Mouse (Mus musculus) embryo, embryonic 11 days (tissue): ENCODE data around the gene Socs4.
"Not testable (repeated sequence)": the region's sequence is repeated elsewhere in the genome, so short reads cannot be mapped to it uniquely, and the experiment has no call there.

ENCODE experiments used
- DNase-seq: peaks from one replicate; pipeline ENCODE4 v3.0.0-alpha.2; 2015

The Socs4 gene

DNA sequence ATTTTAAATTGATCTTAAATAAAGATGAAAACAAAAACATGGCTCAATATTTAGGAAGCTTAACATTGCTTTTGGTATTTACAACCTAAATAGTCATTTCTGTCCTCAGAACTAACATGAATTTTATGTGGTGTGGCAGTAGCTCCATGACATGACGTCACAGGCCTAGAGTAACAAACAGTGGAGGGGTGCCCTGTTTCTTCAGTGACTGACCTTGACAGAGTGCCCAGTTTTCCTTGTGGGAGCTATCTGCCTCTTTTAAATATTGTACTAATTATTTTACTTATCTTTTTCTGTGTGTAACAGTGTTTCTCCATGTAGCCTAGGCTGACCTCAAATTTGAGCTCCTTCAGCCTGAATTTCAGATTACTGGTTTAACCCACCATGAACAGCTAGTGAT is 15.0 kb downstream of the Socs4 start:
- DNase-seq, result no peak

GRCm38 (mm10) chr14:47294136-47294535 is 17.4 kb downstream of the Socs4 start:
- peak; percentile 21 for DNase-seq

GRCm38 (mm10) chr14:47296232-47296631 is 19.5 kb downstream of the Socs4 start:
- DNase-seq, result no peak

DNA sequence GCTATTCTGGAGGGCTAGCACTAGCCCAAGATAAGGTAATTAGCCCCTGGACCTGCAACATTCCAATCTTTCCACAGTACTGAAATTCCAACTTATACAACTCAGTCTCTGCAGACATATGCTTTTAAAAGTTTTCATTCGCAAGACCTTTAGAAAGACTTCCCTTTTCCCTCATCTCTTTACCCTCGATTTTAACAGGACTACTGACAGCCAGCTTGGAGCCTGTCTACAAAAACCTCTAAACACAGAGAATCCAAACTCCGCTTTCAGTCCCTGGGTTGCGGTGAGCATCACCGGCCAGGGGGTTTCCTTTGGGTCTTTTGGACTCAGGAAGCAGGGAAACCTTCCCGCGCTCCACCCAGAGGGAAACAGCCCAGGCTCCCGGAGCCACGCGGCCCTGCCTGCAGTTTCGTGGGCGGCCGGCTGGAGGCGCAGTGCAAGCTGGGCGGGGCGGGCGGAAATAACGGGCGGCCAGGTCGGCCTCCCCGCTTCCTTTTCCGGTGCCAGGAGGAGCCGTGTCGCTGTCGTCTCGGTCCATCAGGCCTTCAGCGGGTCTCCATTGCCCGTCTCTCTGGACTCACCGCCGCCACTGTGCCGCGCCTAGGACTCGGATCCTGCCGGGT is 21.2 kb downstream of the Socs4 start, which contains the start of gene Mapk1ip1l:
Gene Mapk1ip1l (plus strand): TSS at position 482 of the 623 bp plus-strand sequence.
- peak; percentile 93 for DNase-seq

DNA sequence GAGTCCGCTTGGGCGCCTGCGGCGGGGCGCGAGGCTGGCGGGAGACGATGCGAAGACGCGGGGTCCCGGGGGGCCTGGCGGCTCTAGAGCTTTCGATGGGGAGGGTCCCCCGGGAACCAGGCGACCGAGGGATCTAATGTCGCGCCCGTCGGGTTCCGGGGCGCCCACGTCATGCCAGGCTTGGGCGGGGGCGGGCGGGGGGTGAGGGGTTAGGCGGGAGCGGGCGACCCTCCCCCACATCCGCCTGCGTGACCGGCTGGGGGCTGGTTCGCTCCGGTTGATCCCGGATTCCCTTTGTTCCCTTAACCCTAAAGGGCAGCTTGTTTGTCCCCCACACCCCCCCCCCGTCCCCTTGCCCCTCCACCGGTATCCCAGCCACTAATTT is 21.7 kb downstream of the Socs4 start:
- DNase-seq, result peak; percentile 86

GRCm38 (mm10) chr14:47298819-47299261 is 22.1 kb downstream of the Socs4 start:
- peak; percentile 77 for DNase-seq

DNA sequence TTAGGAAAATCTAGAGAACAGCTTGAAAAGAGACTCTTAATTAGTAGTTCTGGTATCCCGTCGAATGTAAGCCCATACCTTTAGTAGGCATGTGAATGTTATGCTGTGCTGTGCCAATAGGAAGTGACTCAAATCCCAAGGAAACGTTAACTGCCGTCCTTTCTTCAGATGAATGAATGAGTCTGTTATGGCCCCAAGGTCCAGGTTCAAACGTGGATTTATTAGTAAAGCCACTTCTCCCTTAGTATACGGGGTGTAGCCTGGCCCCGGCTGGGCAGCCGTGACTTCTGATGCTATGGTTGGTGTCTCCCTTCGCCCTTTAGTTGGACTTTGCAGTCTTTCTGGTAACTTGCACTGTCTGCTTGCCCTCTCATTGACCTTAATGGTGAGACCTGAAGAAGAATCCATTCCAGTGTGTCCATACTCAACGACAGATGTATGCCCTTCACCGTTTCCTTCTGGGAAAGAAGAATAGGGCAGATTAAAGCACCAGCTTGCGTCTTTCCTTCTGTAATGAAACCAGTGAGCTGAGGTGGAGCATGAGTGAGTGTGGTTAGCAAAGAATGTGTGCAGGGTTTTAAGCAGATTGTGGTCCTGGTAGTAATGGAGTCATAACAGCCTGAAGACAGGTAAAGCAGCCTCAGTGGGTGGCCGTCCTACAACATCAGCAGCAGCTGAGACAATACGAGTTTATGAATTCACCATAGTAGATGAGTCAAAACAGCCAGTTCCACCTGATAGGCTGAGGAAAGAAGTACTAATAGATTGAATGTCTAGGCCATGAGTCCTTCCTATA is 26.4 kb downstream of the Socs4 start:
- DNase-seq, result no peak

DNA sequence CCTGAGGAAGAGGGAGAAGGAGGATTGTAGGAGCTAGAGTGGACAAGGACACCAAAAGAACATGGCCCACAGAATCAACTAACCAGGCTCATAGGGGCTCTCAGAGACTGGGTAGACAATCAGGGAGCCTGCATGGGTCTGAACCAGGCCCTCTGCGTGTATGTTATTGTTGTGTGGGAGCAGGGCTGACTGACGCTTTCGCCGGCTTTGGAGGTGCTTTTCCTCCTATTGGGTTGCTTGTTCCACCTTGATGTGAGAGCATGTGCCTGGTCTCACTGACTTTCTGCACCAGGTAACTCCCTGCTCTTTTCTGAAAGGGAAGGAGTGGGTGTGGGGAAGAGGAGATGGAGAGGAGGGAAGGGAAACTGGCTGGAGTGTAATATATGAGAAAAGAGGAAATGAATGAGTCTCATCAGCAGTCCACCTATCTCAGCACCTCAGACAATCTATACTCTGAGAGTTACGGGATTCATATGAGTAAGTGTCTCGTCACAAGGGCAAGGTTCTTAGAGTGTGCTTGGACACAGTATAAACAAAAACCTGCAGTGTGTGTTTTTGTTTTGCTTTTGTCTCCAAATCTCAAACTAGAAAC is 28.2 kb downstream of the Socs4 start:
- no peak for DNase-seq

- no peak for DNase-seq
These were observed 29.2 kb downstream of the Socs4 start for GRCm38 (mm10) chr14:47305933-47306332.

- no peak for DNase-seq
These were observed 30.9 kb downstream of the Socs4 start for GRCm38 (mm10) chr14:47307669-47308068.

- no peak for DNase-seq
These were observed 32.3 kb downstream of the Socs4 start for GRCm38 (mm10) chr14:47309061-47309460.

DNA sequence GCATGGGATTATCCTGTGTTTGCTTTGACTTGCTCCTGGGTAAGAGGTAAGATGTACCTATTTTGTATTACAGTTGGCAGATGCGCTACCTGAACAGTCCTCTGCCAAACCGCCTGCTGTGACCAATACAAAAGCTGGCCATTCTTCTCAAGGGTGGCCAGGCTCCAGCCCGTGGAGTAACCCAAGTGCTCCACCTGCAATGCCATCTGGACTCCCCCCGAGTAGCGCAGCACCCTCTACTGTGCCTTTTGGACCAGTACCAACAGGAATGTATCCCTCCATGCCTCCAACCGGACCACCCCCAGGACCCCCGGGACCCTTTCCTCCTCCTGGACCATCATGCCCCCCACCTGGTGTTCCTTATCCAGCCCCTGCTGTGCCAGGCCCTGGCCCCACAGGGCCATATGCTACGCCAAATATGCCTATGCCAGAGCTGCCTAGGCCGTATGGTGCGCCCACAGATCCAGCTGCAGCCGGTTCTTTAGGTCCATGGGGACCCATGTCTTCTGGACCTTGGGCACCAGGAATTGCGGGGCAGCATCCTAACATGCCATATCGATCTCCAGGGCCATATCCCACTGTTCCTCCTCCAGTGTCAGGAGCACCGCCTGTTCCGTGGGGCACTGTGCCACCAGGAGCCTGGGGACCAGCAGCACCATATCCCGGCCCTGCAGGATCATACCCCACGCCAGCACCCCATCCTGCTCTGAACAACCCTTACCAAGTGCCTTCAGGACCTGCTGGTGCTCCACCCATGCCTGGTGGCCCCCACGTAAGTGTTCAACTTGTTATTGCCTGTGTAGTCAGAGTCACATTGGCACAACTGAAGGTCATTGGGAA is 33.8 kb downstream of the Socs4 start:
- no peak for DNase-seq

DNA sequence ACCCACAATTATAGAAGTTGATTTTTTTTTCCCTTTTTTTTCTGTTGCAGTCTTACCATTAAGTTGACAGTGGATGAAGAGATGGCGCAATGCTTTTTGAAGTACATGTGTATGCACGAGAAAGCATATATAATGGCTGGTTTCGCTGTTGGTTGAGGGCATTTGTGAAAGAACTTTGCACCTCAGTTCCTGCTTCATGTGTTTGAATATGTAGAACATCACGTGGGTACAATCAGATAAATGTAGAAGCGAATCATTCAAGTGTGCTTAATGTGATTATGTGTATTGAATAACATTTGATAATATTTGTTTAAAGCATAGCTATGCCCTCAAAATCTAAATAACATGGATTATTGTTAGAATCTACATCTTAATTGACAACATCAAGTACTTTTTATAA is 42.6 kb downstream of the Socs4 start:
- no peak for DNase-seq

GRCm38 (mm10) chr14:47321581-47321980 is 44.9 kb downstream of the Socs4 start:
- DNase-seq, result not testable (repeated sequence)

DNA sequence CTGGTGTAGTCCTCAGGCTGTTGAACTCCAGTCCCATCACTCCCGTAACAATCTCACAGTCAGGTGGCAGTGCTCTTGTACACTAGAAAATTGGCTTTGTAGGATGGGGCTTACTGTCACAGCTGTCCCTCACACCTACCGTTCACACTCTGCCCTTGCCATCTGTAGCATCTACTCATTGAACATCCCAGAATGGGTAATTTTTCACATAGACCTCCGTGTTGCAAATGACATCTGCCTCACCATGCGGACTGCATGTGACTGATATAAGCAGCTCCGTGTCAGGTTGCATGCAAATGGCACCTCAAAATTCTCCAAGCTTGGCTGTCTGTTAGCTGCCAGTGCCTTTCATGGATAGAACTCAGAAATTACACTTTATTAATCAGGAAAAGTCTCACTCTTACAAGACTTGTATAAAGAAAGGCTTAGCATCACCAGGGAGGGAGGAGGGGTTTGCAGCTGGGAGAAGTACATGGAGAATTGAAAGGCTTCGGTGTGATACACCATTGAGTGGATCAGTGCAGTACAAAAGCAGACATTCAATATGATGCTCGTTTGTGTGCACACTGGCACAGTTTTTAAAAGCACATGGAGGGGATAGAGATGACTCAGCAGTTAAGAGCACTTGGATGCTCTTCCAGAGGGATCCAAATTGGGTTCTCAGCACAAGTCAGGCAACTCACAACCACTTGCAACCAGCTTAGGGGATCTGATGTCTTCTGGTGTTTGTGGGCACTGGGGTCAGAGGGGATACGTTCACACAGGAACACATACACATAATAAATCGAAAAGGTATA is 49.4 kb downstream of the Socs4 start:
- DNase-seq, result no peak

DNA sequence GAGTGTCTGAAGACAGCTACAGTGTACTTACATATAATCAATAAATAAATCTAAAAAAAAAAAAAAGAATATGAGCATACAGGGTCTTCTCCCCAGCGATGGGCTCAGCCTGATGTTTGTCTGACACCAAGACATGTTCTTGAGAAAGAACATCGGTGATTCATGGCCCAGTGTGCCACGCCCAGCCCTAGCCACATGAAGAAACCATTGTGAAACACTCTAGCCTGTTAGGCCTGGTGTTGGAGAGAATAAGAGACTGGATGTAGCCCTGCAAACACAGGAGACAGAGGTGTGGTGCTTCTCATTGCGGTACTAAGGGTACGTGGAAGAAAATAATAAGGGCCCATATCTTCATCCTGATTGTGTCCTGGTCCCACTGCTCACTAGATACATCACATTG is 50.6 kb downstream of the Socs4 start:
- DNase-seq, result no peak

DNA sequence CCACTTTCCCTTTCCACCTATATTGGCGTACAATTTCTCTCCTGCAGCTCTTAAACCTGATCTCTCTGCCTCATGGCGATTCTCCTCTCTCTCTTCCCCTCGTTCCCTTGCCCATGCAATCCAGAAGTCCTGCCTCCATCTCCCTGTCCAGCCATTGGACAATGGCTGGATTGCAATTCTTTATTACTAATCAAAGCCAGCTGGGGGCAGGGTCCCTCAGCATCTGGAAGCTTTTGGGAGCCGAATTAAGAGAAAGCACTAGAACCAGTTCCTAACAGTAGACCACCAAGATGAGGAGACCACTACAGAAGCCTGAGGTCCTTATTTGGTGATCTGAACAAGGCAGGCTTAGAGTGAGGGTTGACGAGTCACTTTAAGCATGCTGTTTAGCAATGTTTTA is 55.2 kb downstream of the Socs4 start:
- DNase-seq, result peak; percentile 52

GRCm38 (mm10) chr14:47334819-47335218 is 58.1 kb downstream of the Socs4 start:
- peak; percentile 65 for DNase-seq

DNA sequence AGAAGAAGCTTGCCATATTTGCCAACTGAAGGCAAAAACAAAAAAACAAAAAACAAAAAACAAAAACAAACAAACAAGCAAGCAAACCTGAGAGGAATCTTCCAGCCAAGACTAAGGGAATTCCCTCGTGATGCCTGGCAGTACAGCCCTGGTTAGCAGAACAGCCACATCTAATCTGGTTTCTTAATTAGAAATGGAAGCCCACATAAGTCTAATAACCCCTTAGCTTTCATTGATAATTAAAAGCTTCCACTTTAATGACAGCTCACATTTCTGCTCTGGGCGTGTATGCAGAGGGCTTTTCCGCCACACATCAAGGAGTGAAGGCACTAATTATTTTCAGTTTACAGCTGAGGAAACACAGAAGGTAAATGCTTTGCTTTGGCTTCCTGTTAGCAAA is 58.6 kb downstream of the Socs4 start:
- DNase-seq, result no peak

DNA sequence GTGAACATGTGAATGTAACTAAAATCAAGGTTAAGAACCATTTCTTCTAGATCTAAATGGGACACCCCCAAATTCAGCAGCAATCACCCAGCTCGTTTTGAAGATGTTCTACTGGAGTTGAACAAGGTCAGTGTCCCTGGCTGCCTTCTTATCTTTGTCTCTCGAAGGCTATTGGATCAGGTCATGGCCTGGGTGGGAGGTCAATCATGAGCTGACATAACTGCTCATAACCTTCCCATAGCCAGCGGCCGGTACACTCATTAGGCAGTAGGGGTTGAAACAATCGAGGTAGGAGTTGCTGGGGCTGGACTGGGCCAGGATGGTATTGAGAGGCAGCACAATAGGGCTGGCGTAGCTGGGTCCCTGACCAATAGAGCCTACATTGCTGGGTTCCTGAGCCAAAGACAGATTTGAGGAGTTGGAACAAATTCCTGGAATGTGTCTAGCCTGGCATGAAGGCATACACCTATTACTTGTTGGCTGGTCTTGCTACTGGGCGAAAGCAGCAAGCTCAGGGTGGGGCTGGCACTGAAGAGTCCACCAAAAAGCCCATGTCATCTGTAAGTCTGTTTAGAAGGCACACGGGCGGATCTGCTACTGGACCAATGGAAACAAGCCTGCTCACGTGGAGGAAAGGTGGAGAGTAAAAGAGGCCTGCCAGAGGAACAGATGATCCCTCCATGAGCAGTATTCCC is 63.6 kb downstream of the Socs4 start:
- no peak for DNase-seq

DNA sequence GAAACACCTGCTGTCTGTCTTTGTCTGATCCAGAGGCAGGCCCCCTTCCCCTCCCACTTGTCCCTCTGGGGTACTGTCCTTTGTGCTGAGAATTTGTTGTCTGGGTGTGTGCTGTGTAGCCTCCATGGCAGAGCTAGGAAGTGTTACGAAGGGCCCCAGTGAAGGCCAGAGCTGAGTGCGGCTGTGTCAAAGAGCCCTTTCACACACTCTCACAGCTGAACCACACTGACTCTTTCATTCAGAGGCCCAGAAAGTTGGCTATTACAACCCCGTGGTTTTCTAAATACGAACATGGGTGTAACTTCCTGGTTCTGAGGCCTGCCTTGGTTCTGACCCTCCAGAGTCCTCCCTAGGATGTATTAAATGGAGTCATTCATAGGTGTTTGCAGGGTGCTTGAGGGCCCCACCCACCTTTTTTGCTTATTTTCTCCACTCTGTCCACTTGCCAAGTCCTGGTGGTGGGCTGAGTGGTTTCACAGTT is 65.1 kb downstream of the Socs4 start:
- DNase-seq, result peak; percentile 8
